ENCODE assay signal across 20 mouse cellular contexts in the genomic region with DNA sequence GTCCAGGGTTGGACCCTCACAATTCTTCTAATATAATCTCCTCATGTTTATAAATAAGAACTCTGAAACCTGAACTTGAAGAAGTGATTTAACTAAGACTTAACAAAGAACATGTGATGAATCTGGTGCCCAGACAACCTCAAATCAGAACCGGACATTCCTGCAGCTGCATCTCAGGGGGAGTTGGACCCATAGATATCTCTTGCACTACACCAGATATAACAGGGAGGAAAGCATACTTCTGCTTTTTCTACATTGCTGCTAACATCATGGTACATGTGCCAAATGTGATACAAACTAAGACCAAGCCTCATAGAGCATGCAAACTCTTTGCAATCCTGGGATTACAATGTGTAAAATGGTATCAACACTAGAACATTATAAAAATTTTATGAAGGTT.
"Had no signal": no experiment of that assay in that cellular context is flagged by ENCODE, and none has a peak within 500 bp of the region (broad histone marks: within the 10 kb centered on the region; RNA-seq: fewer than 3 reads in every experiment).

No protein-coding gene starts in this region.

- DNase-seq: kidney, postnatal 25 days; layer of hippocampus, adult 9-11 months; liver, embryonic 13.5 days; lung, embryonic 14.5 days; retina, postnatal 1 day; right cerebral cortex, postnatal 25 days; spleen, adult 18-20 months; thymus, postnatal 25 days had no signal

- H3K27me3 ChIP-seq: liver, embryonic 13.5 days; megakaryocyte, embryonic 14.5 days; midbrain, embryonic 13.5 days; neural tube, embryonic 13.5 days; stomach, embryonic 15.5 days had no signal

- H3K36me3 ChIP-seq: liver, embryonic 13.5 days; midbrain, embryonic 10.5 days; midbrain, embryonic 13.5 days; neural tube, embryonic 13.5 days; stomach, embryonic 15.5 days had no signal

- H3K9ac ChIP-seq: liver, embryonic 13.5 days; lung, embryonic 14.5 days; midbrain, embryonic 13.5 days; neural tube, embryonic 13.5 days; stomach, embryonic 15.5 days had no signal

- H3K27ac ChIP-seq: kidney, postnatal 0 days; layer of hippocampus, adult 2 months; left cerebral cortex, adult 2 months; liver, embryonic 13.5 days; macrophage; midbrain, embryonic 10.5 days; midbrain, embryonic 13.5 days; neural tube, embryonic 13.5 days; stomach, embryonic 15.5 days had no signal

- H3K4me3 ChIP-seq: layer of hippocampus, adult 2 months; left cerebral cortex, adult 2 months; liver, embryonic 13.5 days; megakaryocyte, embryonic 14.5 days; midbrain, embryonic 10.5 days; midbrain, embryonic 13.5 days; myocyte; neural tube, embryonic 13.5 days; stomach, embryonic 15.5 days had no signal

- H3K4me1 ChIP-seq: liver, embryonic 13.5 days; midbrain, embryonic 10.5 days; midbrain, embryonic 13.5 days; neural tube, embryonic 13.5 days; stomach, embryonic 15.5 days had no signal

- ATAC-seq: lung, postnatal 0 days; midbrain, embryonic 13.5 days; midbrain, embryonic 16.5 days had no signal
